Mouse (Mus musculus) bone marrow macrophage, adult 2 months (primary cell): ENCODE measurements around the gene Pea15a.

Experiments used
- CTCF ChIP-seq: IDR thresholded peaks from 2 replicates; pipeline ENCODE4 v1.5.1; 2012; ENCODE audit warnings: low read depth, mild to moderate bottlenecking, low read length, moderate library complexity
- POLR2A ChIP-seq: IDR thresholded peaks from 2 replicates; pipeline ENCODE4 v1.6.1; 2012; ENCODE audit warnings: mild to moderate bottlenecking, low read depth, low read length, borderline replicate concordance

GRCm38 (mm10) chr1:172221297-172222063 lies 14.9 kb upstream of the Pea15a start:
- no peak for TF ChIP-seq CTCF
- no peak for TF ChIP-seq POLR2A
